In genomic region chr12:91749543-91750184, GRCm38 (mm10) we compare ENCODE assay signal across 13 mouse cellular contexts. TPM values are rescaled to one million over a fixed set of nuclear protein-coding genes. Genes with fewer than 3 reads are reported as not detected.
DNase-seq lines count a peak whose midpoint lies in the region; ATAC-seq lines count a peak whose summit lies in the region.
"Had no signal": no experiment of that assay in that cellular context is flagged by ENCODE, and none has a peak within 500 bp of the region (broad histone marks: within the 10 kb centered on the region; RNA-seq: fewer than 3 reads in every experiment).

No protein-coding gene starts in this region.

- H3K27ac ChIP-seq in forebrain, embryonic 14.5 days (ENCODE audit: low read depth, low read length): no peak overlapping the region
- H3K27ac ChIP-seq in hindbrain, embryonic 14.5 days: peak overlapping the region; percentile 51
- H3K27ac ChIP-seq: embryonic facial prominence, embryonic 13.5 days; limb, embryonic 12.5 days; lung, embryonic 15.5 days had no signal

- ATAC-seq in forebrain, embryonic 14.5 days: peak; percentile 56; the same call in 1 of the 2 replicates
- peak; percentile 70 for ATAC-seq in hindbrain, embryonic 14.5 days (ENCODE audit: low FRiP score)

- no peaks in the 10 kb centered on the region for H3K36me3 ChIP-seq in forebrain, embryonic 14.5 days (ENCODE audit: control insufficient read depth, insufficient read depth, low read length)
- no peaks in the 10 kb centered on the region for H3K36me3 ChIP-seq in hindbrain, embryonic 14.5 days (replicated peaks; ENCODE audit: control insufficient read depth, insufficient read depth)
- H3K36me3 ChIP-seq: embryonic facial prominence, embryonic 13.5 days; limb, embryonic 12.5 days; lung, embryonic 15.5 days had no signal

- H3K4me2 ChIP-seq in forebrain, embryonic 14.5 days (ENCODE audit: low read length): no peak overlapping the region
- no peak overlapping the region for H3K4me2 ChIP-seq in hindbrain, embryonic 14.5 days (replicated peaks)
- H3K4me2 ChIP-seq: embryonic facial prominence, embryonic 13.5 days; limb, embryonic 12.5 days; lung, embryonic 15.5 days had no signal

- no peak overlapping the region for H3K4me3 ChIP-seq in forebrain, embryonic 14.5 days (ENCODE audit: low read depth, low read length)
- H3K4me3 ChIP-seq in hindbrain, embryonic 14.5 days (replicated peaks; ENCODE audit: low read length): no peak overlapping the region
- H3K4me3 ChIP-seq: embryonic facial prominence, embryonic 13.5 days; limb, embryonic 12.5 days; lung, embryonic 15.5 days had no signal

- H3K9me3 ChIP-seq in forebrain, embryonic 14.5 days (replicated peaks; ENCODE audit: control insufficient read depth, low read length): 0 out of 2 replicates have a peak, but pooled peaks cover 2% of the 10 kb centered on the region
- no peaks in the 10 kb centered on the region for H3K9me3 ChIP-seq in hindbrain, embryonic 14.5 days (ENCODE audit: control insufficient read depth, low read length)
- H3K9me3 ChIP-seq: embryonic facial prominence, embryonic 13.5 days; limb, embryonic 12.5 days; lung, embryonic 15.5 days had no signal

- peak; percentile 47 for DNase-seq in layer of hippocampus, adult 11-12 months (ENCODE audit: low spot score)
- DNase-seq in layer of hippocampus, adult 9-10 months (ENCODE audit: low spot score): no peak
- peak; percentile 52 for DNase-seq in forebrain, embryonic 14.5 days (ENCODE audit: low spot score)
- DNase-seq in hindbrain, embryonic 14.5 days (ENCODE audit: low spot score): peak; percentile 59
- DNase-seq in layer of hippocampus, postnatal 36 days: peak; percentile 35 to 41
- DNase-seq in cerebellum, postnatal 25 days: no peak
- DNase-seq in natural killer cell, adult 2 months (ENCODE audit: low spot score in 2 of 2): no peak
- DNase-seq: heart, postnatal 4 days; kidney, adult 8-10 months; spleen, adult 18-20 months had no signal

- H3K4me1 ChIP-seq in forebrain, embryonic 14.5 days (ENCODE audit: control insufficient read depth, insufficient read depth, low read length): peaks cover 13% of the 10 kb centered on the region; the same call in 1 of the 2 replicates
- no peaks in the 10 kb centered on the region; the same call in none of the 2 replicates for H3K4me1 ChIP-seq in hindbrain, embryonic 14.5 days (replicated peaks; ENCODE audit: control insufficient read depth, insufficient read depth, low read length)
- H3K4me1 ChIP-seq: limb, embryonic 12.5 days had no signal

- H3K27me3 ChIP-seq in forebrain, embryonic 14.5 days (replicated peaks; ENCODE audit: control insufficient read depth, insufficient read depth, low read length): no peaks in the 10 kb centered on the region
- H3K27me3 ChIP-seq in hindbrain, embryonic 14.5 days (ENCODE audit: control insufficient read depth, insufficient read depth, low read length): no peaks in the 10 kb centered on the region
- H3K27me3 ChIP-seq: embryonic facial prominence, embryonic 13.5 days; limb, embryonic 12.5 days; lung, embryonic 15.5 days had no signal

- 74% methylated on average over 11 of the region's 11 CpGs for WGBS in forebrain, embryonic 14.5 days
- 60% methylated on average over 11 of the region's 11 CpGs for WGBS in hindbrain, embryonic 14.5 days

- no peak overlapping the region for H3K9ac ChIP-seq in forebrain, embryonic 14.5 days (ENCODE audit: low read length)
- 0 out of 2 replicates have a peak overlapping the region, but pooled peaks have one; percentile 7 for H3K9ac ChIP-seq in hindbrain, embryonic 14.5 days
- H3K9ac ChIP-seq: embryonic facial prominence, embryonic 13.5 days; limb, embryonic 12.5 days; lung, embryonic 15.5 days had no signal

RNA-seq across cellular contexts. Expression of gene Ston2, which starts 38.5 kb away (rescaled TPM):
- polyA plus RNA-seq in forebrain, embryonic 14.5 days (2014; fragmentation: Nextera tagmentation; extraction: Ambion mirVana): 5.6 and 7.6 TPM in 2 replicates
- 9.0 and 9.5 TPM in 2 replicates for polyA plus RNA-seq in hindbrain, embryonic 14.5 days (2014; fragmentation: Nextera tagmentation; extraction: Ambion mirVana)
- total RNA-seq in layer of hippocampus, postnatal 36 days (2021): 10 to 100 TPM; 30.8 to 35.6 TPM

Comparison
In these comparisons a context has a peak if more than half of its experiments do, and no peak if none do; other contexts are left out.
1. DNase-seq: peak in layer of hippocampus, adult 11-12 months (single experiment), forebrain, embryonic 14.5 days (single experiment), hindbrain, embryonic 14.5 days (single experiment) and layer of hippocampus, postnatal 36 days (2 of 2); none in layer of hippocampus, adult 9-10 months (single experiment), cerebellum, postnatal 25 days (0 of 2) and natural killer cell, adult 2 months (0 of 2).